Mouse (Mus musculus): Measurements from ENCODE around the gene Necap2. TPM values are rescaled to one million over a fixed set of nuclear protein-coding genes. Genes with fewer than 3 reads are reported as not detected.
A peak's percentile ranks its signal among the peaks of the same experiment; 100 is the strongest.

Gene Necap2
- total RNA-seq, 2 experiments from 2014 or later: 66.0 to 69.1 TPM

DNA sequence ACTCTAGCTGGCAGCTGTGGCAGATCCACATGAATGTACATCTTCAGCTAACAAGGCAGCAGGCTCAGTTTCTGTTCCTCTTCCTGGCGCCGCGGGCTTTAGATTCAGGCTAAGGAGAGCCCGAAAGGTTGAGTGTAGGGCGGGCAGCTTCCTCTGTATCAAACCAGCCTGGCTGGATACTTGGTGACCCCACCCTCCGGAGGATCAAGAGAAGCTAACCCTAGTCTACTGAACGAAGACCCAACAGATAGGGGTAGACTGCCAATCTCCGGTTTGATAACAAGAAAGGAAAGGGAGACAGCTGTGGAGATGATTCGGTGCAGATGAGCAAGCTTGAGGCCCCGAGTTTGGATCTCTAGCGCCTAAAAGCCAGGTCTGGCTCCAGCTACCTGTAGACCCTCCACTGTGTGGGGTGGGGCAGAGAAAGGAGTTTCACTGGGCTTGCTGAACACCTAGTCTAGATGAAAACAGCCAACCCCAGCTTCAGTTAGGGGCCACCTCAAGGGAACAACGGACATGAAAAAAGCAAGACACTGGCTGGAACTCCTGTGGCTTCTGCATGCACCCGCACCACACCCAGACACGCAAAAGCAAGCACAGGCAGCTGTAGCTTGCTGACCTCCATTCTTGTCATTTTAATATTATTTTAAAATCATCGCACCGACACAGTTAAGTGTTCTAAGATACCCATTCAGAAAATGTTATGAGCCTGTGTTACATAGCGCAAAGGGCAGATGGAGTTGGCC is 1.2 kb downstream of the Necap2 start:
- no peak for DNase-seq (ENCODE audit: low spot score in 2 of 2)

DNA sequence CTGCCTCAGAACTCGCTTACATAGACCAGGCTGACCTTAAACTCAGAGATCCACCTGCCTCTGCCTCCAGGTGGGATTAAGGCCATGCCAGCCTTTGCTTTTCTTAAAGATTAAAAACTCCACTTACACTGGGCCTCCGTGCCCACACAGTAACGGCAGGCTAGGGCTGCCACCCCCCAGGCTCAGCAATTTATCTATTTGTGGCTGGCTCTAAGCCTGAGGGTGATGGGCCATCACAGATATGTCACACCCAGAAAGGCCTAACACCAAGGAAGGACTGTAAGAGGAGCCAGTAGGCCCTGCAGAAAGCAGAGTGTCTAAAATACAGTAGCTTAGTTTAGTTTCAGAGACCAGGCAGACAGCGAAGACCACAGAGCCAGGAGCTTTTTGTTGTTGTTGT is 4.0 kb downstream of the Necap2 start:
- DNase-seq (ENCODE audit: low spot score in 2 of 2): no peak

DNA sequence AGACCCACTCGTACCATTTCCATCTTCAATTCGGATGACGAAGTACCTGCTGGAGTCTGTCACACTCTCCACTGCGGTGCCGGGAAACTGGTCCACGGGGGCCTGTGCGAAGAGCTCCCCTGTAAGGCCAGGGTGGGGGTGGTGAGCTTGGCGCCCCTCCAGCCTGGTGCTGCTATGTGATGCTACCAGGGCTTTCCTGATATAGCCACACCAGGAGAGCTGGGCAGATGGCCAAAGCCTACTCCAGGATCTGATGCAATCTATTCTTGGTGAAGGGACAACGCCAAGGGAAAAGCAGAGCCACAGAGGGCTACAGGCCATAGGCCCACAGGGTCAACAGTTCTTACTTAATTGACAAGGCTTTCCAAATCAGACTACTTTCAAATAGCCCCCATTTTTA is 4.5 kb downstream of the Necap2 start:
- DNase-seq (ENCODE audit: low spot score in 2 of 2): no peak

- DNase-seq (ENCODE audit: low spot score in 2 of 2): no peak
Measured at GRCm38 (mm10) chr4:141072502-141072901, 5.7 kb downstream of the Necap2 start.

- DNase-seq (ENCODE audit: low spot score in 2 of 2): no peak
Measured at GRCm38 (mm10) chr4:141069731-141070130, 8.4 kb downstream of the Necap2 start.

DNA sequence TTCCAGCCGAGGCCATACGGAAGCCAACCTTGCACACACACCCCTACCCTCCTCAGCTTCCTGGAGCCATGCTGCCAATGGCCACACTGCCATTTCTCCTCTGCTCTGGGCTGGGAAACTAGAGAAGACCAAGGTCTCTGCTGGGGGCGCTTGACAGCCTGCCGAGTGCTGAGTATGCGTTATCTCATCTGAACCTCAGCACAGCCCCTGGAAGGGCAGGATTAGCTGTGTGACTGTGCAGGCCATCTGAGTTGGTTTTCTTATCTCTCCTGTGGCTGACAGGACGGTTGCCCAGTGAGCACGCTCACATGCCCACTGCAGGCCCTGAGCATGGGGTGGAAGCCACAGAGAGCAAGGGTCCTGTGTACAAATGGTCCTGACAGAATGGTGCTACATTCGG is 9.5 kb downstream of the Necap2 start:
- no peak for DNase-seq (ENCODE audit: low spot score in 2 of 2)

- no peak for DNase-seq (ENCODE audit: low spot score in 2 of 2)
Measured at GRCm38 (mm10) chr4:141067516-141068046, 10.6 kb downstream of the Necap2 start.

- DNase-seq (ENCODE audit: low spot score in 2 of 2): no peak
Measured at GRCm38 (mm10) chr4:141066709-141067515, 11.2 kb downstream of the Necap2 start.

GRCm38 (mm10) chr4:141065123-141065522 is 13.0 kb downstream of the Necap2 start:
- peak; percentile 65 to 72 for DNase-seq (ENCODE audit: low spot score in 2 of 2)

- no peak for DNase-seq (ENCODE audit: low spot score in 2 of 2)
Measured at GRCm38 (mm10) chr4:141064104-141064659, 14.0 kb downstream of the Necap2 start.

- DNase-seq (ENCODE audit: low spot score in 2 of 2): peak; percentile 100
Measured at GRCm38 (mm10) chr4:141060426-141061301, 17.5 kb downstream of the Necap2 start, which contains the start of gene Crocc. Crocc (minus strand) TSS chr4:141060550.

DNA sequence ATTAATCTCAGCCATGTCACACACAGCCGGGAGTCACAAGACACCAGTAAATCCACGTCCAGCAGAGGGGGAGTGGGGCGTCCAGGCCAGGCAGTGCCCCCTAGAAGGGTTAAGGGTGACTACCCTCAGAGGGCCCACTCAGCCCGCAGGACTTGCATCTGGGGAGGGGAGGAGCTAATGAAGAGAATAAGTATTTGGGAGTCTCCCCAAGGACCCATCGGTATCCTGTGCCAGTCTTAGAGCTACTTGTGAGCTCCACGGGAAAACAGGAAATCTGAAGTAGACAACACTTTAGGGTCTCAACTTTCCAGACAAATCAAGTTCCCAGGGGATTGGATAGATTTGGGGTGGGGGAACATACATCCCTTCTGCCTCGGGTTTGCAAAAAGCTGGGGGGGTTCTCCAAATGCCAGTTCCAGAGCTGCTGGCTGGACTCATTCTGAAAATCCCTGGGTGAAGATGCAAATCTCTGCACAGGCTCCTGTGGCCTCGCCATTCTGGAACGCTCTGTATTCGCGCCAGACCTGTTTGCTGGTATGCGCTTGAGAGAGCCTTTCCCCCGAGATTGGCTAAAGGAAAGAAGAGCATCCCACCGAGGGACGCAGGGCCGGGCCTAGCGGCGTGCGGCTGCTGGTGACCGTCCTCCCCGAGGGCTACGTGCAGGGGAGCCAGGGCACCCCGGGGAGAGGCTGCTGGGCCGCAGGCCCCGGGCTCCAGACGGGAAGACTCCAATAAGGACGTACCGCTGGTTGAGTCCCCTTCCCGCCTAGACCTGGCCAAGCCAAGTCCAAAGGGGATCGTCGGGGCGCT is 18.3 kb downstream of the Necap2 start:
- no peak for DNase-seq (ENCODE audit: low spot score in 2 of 2)

- DNase-seq (ENCODE audit: low spot score in 2 of 2): no peak
Measured at GRCm38 (mm10) chr4:141058835-141059234, 19.3 kb downstream of the Necap2 start.

DNA sequence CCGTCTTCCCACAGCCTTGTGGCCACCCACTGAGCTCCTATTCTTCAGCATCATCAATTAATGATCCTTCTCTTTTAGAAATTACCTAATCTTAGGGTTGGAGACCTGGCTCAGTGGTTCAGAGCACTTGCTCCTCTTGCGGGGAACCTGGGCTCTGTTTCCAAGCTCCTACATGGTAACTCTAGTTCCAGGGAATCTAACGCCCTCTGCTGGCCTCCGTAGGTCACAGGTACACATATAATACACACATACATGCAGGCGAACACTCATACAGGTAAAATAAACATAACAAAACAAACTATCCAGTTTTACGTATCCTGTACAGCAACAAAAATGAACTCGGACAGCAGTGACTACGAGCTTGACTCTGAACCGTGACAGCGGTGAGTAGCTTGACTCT is 21.2 kb downstream of the Necap2 start:
- no peak for DNase-seq (ENCODE audit: low spot score in 2 of 2)

DNA sequence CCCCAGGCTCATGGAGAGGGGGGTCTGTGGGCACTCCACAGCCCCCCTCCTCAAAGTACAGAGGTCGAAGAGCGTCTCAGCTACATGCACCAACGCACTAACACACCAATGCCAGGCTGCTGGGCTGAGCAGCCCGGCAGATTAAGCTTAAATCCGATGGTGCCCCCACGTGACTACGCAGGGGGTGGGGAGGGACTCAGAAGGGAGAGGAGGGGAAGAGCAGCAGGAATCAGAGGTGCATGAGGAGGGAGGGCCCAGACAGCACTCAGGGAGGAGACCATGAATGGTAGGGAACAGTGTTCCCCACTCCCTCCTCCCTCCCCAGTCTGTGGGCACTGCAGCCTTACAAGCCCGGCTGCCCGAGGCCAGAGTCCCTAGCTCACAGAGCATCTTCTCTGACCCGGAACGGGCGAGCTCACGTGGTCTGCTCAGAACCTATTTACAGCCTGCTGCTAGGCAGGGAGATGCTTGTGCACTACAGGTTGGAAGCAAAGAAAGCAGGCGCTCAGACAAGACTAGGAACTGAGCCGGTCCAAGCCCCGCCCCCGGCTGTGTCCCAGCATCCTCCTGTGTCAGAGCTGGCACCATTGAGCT is 24.5 kb downstream of the Necap2 start:
- no peak for DNase-seq (ENCODE audit: low spot score in 2 of 2)

DNA sequence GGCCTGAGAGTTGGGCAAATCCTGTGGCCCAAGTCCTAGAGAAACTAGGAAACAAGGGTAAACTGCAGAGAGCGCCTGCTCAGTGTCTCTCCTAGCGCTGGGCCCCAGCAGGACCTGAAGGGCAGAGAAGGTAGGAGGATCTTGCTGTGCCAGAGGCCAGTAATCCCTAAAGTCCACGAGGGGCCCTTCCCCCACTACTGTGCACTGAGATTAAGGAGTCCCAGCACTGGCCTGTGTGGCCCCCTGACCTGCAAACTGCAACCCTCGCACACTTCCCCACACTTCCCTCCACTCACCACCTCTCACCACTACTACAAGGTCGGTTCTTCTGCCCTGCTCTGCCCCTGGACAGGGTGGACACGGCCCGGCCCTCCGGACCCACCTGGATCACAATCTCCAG is 25.0 kb downstream of the Necap2 start:
- DNase-seq (ENCODE audit: low spot score in 2 of 2): no peak

DNA sequence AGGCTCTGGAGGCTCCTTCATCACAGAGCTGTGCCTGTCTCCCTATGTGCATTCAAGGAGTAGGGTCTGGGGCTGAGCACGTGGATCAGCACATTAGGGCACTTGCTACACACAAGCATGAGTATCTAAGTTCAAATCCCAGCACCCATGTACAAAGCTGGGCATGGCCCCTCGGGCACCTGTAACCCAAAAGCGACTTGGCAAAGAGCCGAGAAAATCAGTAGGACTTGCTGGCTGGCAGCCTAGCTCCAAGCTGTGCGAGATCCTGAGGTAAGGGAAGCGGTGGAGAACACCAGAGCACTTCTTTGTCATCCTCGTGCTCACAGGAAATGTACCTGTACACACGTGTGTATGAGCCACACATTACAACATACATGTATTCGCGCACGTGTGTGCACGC is 25.7 kb downstream of the Necap2 start:
- DNase-seq (ENCODE audit: low spot score in 2 of 2): no peak

GRCm38 (mm10) chr4:141049476-141049835 is 28.7 kb downstream of the Necap2 start:
- no peak for DNase-seq (ENCODE audit: low spot score in 2 of 2)

DNA sequence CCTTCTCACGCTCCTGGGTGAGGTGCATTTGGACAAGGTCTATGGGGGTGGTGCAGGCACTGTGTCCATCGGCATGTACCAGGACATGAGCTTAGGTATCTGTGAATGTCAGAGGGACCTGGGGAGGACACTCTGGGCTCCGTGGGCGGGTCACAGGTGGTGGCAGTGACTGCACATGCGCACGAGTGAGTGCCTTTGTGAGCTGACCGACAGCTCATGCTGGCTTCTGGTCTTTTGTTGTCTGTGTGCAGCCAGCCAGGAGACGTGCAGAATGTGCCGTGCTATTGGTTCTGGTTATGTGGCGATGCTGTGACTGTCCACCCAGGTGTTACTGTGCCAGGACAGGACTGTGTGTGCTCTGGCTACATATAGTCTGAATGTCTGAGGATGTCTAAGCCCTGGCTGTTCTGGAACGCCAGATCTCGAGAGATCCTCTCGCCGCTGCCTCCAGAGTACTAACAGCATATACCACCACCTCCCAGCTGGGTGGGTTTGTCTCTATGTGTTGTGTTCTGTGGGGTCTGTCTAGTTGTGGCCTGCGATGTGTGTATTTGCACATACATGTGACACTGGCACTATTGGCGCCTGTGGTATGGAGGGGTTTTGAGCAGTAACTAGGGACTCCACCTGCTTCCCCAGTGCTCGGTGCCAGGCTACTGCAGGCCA is 29.2 kb downstream of the Necap2 start:
- no peak for DNase-seq (ENCODE audit: low spot score in 2 of 2)
